Mouse (Mus musculus): ENCODE results near the gene Ago3.

DNA sequence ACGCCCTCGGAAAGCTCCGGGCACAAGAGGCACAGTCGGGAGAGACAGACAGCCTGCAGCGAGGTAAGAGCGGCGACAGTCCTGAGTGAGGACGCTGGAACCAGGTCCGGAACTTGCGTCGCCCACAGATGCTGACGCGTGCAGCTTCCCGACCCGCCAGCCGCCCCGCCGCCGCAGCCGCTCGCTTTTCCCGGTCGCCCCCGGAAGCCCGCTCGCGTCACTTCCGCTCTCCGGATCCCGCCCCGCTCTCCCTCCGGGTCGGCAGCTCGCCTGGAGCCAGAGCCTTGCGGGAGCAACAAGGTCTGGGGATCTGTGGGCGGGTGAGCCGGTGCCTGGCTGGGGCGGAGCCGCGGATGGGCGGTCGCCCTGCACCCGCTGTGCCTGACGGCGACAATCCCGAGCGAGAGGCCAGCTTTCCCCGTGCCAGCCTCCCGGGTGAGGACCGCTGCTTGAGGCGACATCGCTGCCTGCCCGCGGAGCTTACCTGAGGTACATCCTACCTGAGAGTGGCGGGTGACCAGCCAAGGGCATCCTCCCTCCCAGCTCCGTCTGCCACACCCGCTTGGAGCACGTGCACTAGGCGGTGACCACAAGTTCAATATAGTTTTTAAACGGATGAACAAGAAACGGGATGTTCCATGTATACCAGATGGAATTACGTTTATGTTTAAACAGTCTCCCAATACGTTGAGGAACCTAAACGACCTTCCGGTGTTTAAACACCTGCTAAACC, at the start of gene Ago3:
- no peak for TF ChIP-seq CTCF (IDR thresholded peaks at IDR 0.05; ENCODE audit: control insufficient read depth, insufficient read depth, insufficient replicate concordance, low read depth, low read length)
- TF ChIP-seq POLR2A (IDR thresholded peaks at IDR 0.05; ENCODE audit: control insufficient read depth, low read depth, low read length): peak; percentile 71
